Mouse (Mus musculus) urinary bladder, postnatal 25 days (tissue): ENCODE data around the gene Adam23.

Experiments
- DNase-seq: peaks from one replicate; pipeline ENCODE4 v3.0.0; 2022; ENCODE audit warnings: low spot score

Adam23 gene

DNA sequence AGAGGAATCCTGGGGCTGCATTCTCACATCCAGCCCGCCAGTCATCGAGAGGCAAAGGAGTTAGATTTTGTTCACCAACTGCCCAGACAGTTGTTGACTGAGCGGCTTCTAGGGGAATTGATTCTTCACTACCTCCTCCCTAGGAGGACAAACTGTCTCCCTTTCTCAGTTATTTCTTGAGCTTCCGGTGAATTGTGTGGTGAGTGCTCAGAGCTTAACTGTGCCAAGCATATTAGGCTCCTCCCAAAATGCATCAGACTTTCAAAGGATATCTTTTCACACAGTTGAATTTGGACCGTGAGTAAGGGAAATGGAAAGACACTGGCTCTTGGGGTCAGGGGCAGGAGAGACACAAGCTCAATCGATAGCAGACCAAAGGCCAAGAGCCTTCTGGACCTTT is 39.0 kb downstream of the Adam23 start:
- no peak for DNase-seq

DNA sequence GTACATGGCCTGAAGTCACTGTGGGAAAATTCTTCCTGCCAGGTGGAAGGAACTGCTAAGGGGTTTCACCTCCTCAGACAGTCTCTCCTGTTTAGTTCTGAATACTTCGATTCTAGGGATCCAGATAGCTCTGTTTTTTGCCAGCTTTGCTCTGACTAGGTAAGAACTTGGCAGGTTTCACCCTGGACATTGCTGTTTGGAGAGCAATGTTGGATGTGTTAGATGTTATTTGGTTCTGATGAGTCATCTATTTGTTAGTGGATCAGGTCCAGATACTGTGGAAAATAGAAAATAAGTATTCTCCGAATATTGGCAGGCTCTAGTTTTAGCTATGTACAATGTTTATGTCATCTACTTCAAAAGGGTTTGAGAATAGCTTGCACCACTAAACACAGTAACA is 41.0 kb downstream of the Adam23 start:
- DNase-seq: no peak

DNA sequence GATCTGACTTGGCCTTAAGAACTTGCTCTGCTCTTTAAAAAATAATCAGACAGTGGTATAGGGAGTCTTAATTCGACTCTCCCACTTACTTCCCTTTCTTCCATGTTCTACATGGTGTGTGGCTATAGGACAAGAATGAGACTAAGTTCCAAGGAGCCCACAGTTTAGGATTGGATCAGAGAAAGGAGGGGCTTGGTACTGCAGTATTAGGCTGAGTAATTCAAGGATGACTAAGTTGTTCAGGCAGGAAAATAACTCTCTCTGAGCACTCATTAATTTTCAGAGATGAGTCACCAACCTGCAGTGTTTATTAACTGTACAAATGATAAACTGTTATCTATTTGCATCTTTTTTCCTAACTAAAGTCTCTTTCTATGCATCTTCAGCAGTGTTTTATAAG is 45.3 kb downstream of the Adam23 start:
- DNase-seq: no peak

DNA sequence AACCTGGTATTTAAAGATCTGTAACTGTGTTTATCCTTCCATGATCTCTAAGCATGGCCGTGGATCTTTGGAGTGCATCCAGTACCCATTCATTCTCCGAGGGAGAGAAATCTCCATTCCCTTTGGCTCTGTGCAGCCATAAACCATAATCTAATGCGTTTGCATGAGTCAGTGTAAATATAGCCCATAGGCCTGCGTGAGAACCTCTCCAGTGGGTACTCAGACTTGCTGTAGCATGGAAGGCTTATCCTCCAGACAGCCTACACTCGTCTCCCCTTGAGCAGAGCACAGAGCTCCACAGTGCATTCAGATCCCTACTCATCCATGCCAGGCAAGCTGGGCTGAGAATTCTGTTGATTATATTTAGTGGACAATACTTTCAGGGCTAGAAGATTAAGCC is 47.6 kb downstream of the Adam23 start:
- DNase-seq: no peak

DNA sequence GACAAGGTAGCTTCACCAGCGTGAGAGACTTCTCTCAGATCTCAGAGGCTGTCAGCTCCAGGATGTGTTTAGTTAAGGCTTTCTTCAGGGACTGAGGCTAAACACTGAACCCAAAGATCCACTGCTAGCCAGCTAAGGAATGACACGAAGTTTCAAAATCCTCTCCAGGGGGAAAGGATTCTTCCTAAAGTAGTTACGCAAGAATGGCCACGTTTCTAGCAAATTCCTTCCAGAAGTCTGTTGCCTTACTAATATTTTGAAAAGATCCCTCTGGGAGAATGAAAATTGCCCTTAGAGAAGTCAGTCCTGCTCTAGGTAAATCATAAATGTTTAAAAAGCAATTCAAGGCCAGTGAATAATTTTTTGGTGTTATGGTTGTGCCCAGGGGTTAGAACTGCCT is 61.7 kb downstream of the Adam23 start:
- no peak for DNase-seq

DNA sequence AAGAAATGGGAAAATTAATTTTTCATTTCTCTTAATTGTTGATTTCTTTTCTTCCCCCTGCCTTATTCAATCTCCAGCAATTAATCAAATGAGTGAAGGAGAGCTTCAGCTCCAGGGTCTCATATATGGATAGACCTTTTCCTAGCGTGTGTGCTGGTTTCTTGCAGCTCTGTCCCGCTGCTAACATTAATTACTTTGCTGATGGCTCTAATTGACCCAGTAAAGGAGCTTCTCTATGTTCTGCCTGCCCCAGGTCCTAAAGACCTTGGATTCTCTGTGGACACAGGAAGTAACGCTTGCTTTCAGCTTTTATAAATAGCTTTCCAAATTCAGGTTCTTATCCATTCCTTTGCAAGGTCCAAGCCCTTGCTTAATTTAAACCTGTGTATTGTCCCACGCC is 63.1 kb downstream of the Adam23 start:
- no peak for DNase-seq

DNA sequence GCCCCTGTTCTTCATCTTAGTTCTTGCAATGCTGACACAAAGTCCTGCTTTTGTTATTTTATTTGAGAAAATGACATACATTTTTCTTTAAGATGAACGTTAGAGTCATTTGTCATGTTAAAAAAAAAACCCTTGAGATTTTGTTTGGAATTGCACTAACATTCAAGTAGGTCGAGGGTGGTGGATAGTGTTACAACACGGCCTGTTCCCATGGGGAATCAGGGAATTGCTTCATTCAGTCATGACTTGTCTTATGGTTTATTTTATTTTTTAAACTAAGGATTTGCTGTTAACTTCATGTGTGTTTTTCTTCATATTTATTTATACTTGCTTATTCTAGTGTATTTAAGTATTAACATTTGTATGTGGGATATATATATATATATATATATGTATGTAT is 65.7 kb downstream of the Adam23 start:
- no peak for DNase-seq

DNA sequence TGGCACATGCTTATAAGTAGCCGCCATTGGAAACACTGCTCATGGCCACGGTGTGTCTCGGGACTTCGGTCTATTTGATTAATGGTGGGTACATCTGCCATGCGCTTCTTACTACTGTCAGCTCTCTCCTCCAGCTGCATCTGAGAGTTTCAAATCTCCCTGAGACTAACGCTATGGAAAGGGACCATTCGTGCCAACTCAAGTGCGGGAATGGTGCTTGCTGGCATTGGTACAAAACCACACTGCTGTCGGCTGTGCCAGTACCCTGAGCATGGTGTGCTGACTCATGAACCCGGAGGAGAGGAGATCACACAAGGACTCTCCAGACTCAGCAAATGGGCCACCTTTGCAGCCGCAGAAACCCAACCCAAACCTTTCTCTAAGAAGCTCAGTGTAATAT is 72.1 kb downstream of the Adam23 start:
- DNase-seq: no peak

DNA sequence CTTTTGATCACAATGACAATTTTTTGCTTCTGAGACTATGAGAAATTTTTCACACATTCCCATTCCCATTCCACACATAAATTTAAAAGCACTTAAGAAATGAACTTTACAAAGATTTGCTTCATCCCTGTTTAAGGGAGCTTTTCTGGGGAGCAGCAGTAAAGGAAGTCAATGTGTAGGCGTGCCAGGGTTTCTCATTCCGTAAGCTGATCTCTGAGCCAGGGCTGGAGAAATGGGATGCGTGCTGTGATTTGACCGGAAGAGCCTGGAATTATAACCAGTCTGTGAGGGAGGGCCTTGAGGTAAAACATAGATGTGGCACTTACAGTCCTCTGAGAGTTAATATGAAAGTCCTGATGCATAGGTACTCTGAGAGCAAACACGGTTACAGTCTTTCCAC is 73.1 kb downstream of the Adam23 start:
- no peak for DNase-seq

DNA sequence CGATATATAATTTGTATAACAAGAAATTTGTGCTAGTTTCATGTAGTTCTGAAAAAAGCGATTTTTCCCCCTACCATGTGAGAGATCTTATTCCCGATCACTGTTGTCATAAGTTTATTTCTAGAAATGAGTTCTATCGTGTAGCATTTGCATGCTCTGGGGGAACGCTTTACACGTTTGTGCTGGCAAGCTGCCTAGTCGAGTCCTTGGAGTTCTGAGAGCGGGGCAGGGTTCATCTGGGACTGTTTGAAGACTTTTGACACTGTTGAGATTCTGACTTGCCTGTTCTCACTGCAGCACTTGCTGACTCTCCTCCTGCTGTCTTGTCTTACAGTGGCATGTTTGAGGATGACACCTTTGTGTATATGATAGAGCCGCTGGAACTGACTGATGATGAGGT is 84.2 kb downstream of the Adam23 start:
- DNase-seq: no peak

DNA sequence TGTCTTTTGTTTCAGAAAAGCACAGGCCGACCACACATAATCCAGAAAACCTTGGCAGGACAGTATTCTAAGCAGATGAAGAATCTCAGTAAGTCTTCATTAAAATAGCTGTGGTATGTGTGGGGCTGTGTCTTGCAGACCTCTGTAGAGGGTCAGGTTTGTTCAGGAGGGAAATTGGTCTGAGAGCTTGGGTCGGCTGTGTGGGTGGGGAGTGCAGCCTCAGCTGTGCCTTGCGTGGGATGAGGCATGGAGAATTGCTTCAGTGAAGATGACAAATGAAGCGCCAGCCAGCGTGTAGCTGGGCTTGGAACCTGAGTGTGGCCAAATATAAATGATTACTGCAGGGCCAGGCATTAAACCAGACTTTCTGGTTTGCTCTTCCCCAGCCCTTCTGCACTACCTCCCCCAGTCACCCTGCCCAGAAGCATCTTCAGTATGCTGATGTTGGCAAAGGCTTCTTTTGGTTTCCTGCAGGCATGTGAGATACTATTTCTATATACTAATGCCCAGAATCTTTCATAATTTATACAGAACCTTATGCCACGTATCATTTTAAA is 88.7 kb downstream of the Adam23 start:
- DNase-seq: no peak

DNA sequence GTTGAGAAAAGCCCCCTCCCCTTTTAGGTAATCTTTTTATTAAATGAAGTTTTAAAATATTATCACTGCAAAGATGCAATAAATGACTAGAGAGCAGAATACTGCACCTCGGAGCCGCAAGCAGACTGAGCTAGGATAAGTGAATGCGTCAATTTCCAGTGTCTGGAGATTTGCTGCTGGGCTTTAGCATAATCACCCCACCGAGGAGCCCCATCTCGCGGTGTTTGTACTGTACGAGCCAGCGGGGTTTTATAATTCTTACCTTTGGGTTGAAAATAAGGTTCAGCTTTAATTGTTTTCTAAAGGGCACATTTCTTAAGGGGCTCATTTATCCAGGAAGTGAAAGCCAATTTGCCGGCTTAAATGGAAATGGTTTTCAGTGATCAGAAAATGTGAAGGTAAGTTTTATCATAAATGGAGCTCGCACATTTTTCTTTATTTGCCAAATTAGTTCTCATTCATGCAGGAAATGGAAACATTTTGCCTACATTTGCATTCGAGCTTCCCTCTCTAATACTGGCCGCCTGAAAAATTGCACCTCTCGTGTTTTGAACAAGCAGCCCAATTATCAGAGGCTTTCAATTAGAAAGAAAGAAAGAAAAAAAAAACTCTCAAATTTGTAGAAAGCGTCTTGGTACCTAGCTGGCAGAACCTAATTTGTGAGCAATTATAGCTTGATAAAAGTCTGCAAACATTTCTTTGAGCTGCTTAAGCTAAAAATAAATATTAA is 94.4 kb downstream of the Adam23 start:
- no peak for DNase-seq

DNA sequence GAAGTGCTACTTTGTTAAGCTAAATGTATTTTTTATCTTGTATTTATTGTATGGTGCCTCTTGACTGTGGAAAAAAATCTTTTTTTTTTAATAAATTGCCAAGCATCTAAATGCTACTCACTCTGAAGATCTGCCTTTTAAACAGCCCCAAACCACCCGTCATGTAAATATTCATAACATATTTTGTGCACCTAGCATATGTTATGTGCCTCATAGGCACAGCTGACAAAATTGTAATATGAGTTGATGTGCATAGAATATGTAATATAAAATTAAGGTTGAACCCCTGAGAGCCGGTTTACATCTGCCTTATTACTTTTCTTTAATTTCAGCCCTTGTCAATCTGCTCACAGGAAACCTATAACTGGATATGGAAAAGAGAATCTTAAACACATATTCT is 98.4 kb downstream of the Adam23 start:
- no peak for DNase-seq

DNA sequence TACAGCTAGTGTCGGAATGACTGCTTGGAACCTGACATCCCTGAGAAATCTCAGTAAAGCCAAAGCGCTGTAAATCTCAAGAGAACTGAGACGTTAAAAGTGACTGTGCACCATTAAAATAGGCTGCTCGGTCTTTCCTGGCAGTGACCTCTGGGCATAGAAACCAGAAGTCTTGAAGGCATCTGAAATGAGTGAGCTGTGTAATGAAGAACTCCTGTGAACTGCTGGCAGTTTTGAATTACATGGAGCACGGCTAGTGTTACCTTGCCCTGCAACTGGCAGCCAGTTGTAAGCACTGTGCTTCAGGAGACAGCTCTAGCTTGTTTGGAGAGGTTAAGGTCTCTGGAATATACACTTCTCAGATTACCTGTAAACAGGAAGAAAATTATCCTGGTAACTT is 107.3 kb downstream of the Adam23 start:
- no peak for DNase-seq

DNA sequence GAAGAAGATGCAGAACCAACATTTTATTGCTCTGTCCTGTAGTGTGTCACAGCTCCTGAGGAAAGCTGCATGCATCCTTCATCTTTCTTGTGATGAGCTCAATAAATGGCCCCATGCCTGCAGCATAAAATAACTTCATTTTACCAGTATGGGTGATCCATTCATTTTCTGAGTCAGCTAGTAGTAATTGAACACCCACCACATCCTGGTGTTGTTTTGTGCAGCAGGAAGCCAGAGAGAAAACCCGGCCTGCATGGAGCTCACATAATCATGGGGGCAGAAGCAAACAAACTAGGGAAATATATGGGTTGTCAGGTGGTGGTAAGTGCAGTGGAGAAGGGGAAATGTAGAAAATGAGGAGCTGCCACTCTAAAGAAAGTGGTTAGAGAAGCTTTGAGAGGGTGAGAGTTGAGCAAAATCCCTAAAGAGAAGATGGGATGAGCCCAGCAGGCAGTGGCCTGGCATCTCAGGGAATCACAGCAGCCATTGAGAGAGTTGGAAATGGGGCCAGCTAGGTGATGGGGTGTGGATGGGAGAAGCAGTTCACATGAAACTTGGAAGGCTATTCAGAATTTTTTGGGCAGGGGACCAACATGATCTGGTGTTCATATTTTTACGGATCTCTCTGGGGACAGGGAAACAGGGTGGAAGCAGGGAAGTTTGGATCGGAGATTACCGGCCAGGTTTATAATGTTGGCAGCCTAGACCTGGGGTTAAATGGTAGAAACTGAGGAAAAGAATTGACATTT is 116.3 kb downstream of the Adam23 start:
- DNase-seq: no peak

DNA sequence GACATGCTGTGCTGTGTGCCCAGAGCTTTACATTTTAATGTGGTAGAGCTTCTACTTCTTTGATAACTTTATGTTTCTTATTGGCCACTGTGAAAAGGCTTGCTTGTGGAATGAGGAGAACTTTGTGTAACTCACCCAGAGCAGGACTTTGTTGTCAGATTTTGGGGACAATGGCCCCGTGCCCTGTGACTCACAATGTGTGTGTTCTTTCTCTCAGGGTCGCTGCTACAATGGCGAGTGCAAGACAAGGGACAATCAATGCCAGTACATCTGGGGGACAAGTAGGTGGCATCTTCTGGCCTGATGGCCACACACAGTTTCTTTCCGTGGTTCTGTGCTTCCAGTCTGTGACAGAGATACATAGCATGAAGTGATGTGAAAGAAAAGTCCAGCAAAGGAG is 118.2 kb downstream of the Adam23 start:
- no peak for DNase-seq

DNA sequence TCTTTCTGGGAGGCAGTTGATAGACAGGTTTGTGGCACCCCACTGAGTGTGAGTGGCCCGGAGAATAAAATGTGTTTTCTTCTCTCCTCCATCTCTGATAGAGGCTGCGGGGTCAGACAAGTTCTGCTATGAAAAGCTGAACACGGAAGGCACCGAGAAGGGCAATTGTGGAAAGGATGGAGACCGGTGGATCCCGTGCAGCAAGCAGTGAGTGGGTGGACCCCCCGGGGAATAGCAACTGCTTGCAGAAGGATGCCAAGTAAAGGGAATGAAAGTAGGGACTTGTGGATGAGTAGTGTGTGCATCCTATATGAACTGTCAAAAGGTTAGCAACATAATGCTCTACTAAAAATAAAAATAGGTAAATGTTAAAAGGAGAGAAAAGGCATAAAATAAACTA is 120.8 kb downstream of the Adam23 start:
- DNase-seq: no peak

DNA sequence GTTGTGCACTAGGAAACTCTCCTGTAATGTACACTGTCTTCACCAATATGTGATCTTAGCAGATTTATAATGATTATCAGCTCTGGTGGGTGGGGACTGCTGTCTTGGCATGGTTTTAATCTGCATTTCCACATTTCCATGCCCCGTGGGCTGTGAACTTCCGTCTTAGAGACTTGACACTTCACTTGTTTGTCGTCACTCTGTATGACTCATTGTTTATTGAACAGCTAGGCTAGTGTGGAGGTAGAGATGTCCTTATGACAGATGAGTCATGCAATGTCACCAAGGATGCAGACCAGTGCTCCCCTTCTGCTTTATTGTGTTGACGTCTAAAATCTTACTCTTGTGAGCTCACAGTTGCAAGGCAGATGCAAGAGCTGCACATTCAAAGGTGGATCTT is 121.3 kb downstream of the Adam23 start:
- DNase-seq: no peak

DNA sequence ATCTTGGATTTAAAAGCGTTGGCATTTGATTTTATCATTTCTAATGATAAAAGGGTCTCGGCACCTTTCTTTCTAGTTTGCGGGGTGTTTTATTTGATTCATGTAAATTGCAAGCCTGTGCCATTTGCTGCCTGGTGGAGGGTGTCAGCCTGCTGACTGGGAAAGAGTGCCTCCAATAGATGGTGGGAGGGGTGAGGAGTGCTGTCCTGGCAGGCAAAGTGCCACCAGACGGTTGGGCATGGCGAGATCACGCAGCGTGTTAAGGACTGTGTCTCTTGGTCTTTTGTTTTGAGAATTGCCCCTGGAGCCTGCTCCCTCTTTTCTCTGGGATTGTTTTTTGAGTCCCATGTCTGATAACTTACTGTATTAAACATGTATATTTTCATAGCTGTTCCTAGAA is 126.5 kb downstream of the Adam23 start:
- DNase-seq: no peak

DNA sequence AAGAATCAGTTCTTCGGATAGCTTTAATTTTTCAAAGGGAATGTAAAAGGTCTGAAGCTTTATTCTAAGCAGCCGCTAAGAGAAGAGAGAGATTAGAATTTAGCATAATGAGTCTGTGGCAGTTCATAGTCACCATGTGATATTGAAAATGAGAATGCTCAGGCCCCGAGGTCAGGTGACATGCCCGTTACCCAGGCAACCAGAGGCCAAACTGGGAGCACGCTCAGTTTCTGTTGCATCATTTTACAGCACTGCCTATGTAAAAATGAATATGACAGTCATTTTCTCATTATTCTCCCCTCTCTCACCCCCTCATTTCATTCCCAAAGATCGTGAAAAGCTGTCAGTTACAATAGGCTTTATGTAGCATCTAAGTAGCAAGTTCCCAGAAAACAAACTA is 127.7 kb downstream of the Adam23 start:
- DNase-seq: no peak

DNA sequence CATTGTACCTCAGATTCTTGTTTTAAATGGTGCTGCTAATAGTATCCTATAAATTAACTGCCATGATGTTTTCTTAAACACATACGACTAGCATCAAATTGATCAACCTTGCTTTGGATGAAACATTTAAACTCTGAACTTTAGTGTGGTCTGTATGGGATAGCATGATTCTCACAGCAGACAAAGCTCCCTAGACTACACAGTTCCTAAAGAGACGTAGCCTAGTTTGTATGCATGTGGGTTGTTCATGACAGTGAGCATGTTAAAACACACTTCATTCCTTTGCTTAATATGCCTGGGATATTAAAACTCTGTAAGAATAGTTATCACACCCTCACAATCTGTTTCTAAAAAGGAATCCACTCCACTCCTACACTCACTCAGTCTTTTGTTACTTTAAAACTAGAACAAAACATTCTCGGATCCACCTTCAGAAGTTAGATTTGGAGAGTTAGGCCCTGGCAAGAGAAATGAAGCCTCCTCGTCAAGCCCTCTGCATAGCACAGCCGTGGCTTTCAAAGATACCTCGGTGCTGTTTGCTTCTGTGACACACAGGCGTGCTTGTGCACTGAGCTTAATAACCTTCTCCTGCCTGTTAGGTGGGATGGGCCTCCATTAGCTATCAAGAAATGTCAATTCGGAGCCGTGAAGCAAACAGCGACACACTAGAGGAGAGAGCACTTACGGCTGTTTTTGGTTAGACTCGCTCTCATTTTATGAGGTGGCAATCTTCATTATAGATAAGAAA is 128.3 kb downstream of the Adam23 start:
- DNase-seq: no peak

DNA sequence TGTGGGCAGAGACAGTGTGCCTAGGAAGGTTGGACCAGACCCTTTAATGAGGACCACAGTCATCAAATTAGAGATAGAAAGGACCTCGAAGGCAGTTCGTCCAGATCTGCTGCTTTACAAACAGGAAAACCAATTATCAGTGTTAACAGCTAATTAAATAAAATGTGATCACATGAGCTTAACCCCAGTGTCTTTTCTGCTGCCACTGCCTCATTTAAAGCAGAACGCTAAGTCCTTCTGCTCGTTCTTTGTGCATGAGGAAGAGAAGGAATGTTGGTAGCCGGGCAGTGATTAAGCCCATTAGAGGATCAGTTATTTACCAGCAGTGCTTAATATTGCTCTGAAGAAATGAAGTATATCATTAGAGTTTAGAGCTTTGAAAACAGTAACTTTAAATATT is 131.1 kb downstream of the Adam23 start:
- no peak for DNase-seq

DNA sequence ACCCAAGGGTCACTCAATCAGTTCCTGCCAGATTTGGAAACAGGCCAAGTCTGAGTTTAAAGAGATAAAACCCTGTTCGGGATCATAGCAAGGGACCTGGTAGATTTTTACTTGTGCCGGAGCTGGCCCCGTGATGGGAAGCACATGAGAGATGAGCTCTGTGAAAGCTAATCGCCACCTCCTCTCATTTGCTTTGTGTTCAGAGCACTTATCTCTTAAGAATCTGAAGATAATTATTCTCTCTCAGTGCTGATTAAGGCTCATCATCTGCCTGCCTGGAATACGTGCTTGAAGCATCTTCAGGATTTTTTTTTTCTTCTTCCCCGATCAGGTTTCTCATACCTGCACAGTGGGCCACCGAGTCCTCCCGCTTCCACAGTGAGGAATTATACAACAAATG is 133.5 kb downstream of the Adam23 start:
- no peak for DNase-seq
